ENCODE assay signal across 22 mouse cellular contexts in the genomic region with DNA sequence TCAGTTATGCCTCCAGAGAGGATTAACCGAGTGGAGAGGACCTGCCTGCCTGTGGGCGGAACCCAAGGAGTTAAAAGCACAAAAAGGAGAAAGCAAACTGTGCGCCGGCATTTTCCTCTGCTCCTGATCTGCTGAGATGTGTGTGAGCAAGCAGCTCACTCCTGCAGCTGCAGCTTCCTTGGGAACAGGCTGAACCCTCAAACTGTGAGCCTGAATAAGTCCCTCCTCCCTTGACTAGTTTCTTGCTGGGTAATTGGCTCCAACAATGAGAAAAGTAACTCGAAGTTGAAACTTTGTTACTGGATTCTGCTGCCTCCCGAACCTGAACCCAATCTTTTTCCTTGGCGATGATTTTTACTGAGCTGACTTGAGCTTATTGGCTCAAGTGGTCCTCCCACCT. TPM values are rescaled to one million over a fixed set of nuclear protein-coding genes. Genes with fewer than 3 reads are reported as not detected.
DNase-seq lines count a peak whose midpoint lies in the region; ATAC-seq and TF ChIP-seq lines count a peak whose summit lies in the region.
"Had no signal": no experiment of that assay in that cellular context is flagged by ENCODE, and none has a peak within 500 bp of the region (broad histone marks: within the 10 kb centered on the region; RNA-seq: fewer than 3 reads in every experiment).

No protein-coding gene starts in this region.

- peak overlapping the region; percentile 11; the same call in 1 of the 2 replicates for H3K27ac ChIP-seq in forebrain, postnatal 0 days (ENCODE audit: low read depth, low read length)
- H3K27ac ChIP-seq in forebrain, embryonic 15.5 days (replicated peaks): no peak overlapping the region
- peak overlapping the region; percentile 47 for H3K27ac ChIP-seq in heart, postnatal 0 days (ENCODE audit: low read depth)
- peak overlapping the region; percentile 61 for H3K27ac ChIP-seq in lung, postnatal 0 days (ENCODE audit: low read length)
- H3K27ac ChIP-seq: embryonic facial prominence, embryonic 13.5 days; forebrain, embryonic 13.5 days; hindbrain, embryonic 13.5 days had no signal

- no peak overlapping the region for H3K4me2 ChIP-seq in forebrain, postnatal 0 days (ENCODE audit: low read depth)
- H3K4me2 ChIP-seq in forebrain, embryonic 15.5 days (replicated peaks): no peak overlapping the region
- no peak overlapping the region for H3K4me2 ChIP-seq in heart, postnatal 0 days (ENCODE audit: low read depth, low read length)
- no peak overlapping the region for H3K4me2 ChIP-seq in lung, postnatal 0 days (replicated peaks; ENCODE audit: low read depth, low read length)
- H3K4me2 ChIP-seq: embryonic facial prominence, embryonic 13.5 days; forebrain, embryonic 13.5 days; hindbrain, embryonic 13.5 days; midbrain, embryonic 11.5 days had no signal

- no peaks in the 10 kb centered on the region for H3K27me3 ChIP-seq in forebrain, postnatal 0 days (ENCODE audit: insufficient read depth, low read length)
- H3K27me3 ChIP-seq in forebrain, embryonic 15.5 days: no peaks in the 10 kb centered on the region
- H3K27me3 ChIP-seq in heart, postnatal 0 days (ENCODE audit: control insufficient read depth, insufficient read depth, low read length): no peaks in the 10 kb centered on the region
- no peaks in the 10 kb centered on the region for H3K27me3 ChIP-seq in lung, postnatal 0 days (replicated peaks; ENCODE audit: insufficient read depth, low read length)
- H3K27me3 ChIP-seq: embryonic facial prominence, embryonic 13.5 days; forebrain, embryonic 13.5 days; hindbrain, embryonic 13.5 days had no signal

- H3K4me3 ChIP-seq in forebrain, postnatal 0 days (ENCODE audit: low read depth, low read length): no peak overlapping the region
- no peak overlapping the region for H3K4me3 ChIP-seq in forebrain, embryonic 15.5 days
- H3K4me3 ChIP-seq in heart, postnatal 0 days (ENCODE audit: low read depth, low read length): no peak overlapping the region
- H3K4me3 ChIP-seq in lung, postnatal 0 days (ENCODE audit: low read depth, low read length): no peak overlapping the region
- H3K4me3 ChIP-seq: embryonic facial prominence, embryonic 13.5 days; erythroblast, embryonic 14.5 days; forebrain, embryonic 13.5 days; hindbrain, embryonic 13.5 days had no signal

- no peak for ATAC-seq in forebrain, postnatal 0 days
- no peak for ATAC-seq in forebrain, embryonic 15.5 days (replicated peaks)
- ATAC-seq in heart, postnatal 0 days (ENCODE audit: insufficient read depth, low read depth): no peak
- no peak for ATAC-seq in lung, postnatal 0 days
- ATAC-seq: activated CD4-positive, CD25-positive, alpha-beta regulatory T cell, adult 4 months; forebrain, embryonic 13.5 days had no signal

- H3K9me3 ChIP-seq in forebrain, postnatal 0 days (ENCODE audit: low read length): no peaks in the 10 kb centered on the region
- H3K9me3 ChIP-seq in forebrain, embryonic 15.5 days: no peaks in the 10 kb centered on the region
- no peaks in the 10 kb centered on the region for H3K9me3 ChIP-seq in heart, postnatal 0 days (replicated peaks; ENCODE audit: control insufficient read depth, low read length)
- no peaks in the 10 kb centered on the region for H3K9me3 ChIP-seq in lung, postnatal 0 days (ENCODE audit: low read length)
- H3K9me3 ChIP-seq: embryonic facial prominence, embryonic 13.5 days; forebrain, embryonic 13.5 days; hindbrain, embryonic 13.5 days had no signal

- no peaks in the 10 kb centered on the region for H3K36me3 ChIP-seq in forebrain, postnatal 0 days (ENCODE audit: insufficient read depth)
- H3K36me3 ChIP-seq in forebrain, embryonic 15.5 days: no peaks in the 10 kb centered on the region
- no peaks in the 10 kb centered on the region for H3K36me3 ChIP-seq in heart, postnatal 0 days (replicated peaks; ENCODE audit: control insufficient read depth, insufficient read depth, low read length)
- H3K36me3 ChIP-seq in lung, postnatal 0 days (ENCODE audit: insufficient read depth, low read length): no peaks in the 10 kb centered on the region
- H3K36me3 ChIP-seq: embryonic facial prominence, embryonic 13.5 days; hindbrain, embryonic 13.5 days had no signal

- no peaks in the 10 kb centered on the region for H3K4me1 ChIP-seq in forebrain, postnatal 0 days (ENCODE audit: insufficient read depth)
- peaks cover 3% of the 10 kb centered on the region; the same call in 1 of the 2 replicates for H3K4me1 ChIP-seq in forebrain, embryonic 15.5 days
- peaks cover 7% of the 10 kb centered on the region for H3K4me1 ChIP-seq in heart, postnatal 0 days (ENCODE audit: control insufficient read depth, insufficient read depth)
- H3K4me1 ChIP-seq in lung, postnatal 0 days (ENCODE audit: insufficient read depth, low read depth, low read length): peaks cover 28% of the 10 kb centered on the region; the same call in 1 of the 2 replicates
- H3K4me1 ChIP-seq: forebrain, embryonic 13.5 days; hindbrain, embryonic 13.5 days had no signal

- WGBS in forebrain, postnatal 0 days: 38% methylated on average over 7 of the region's 7 CpGs
- WGBS in forebrain, embryonic 15.5 days: 33% methylated on average over 7 of the region's 7 CpGs
- WGBS in heart, postnatal 0 days: 65% methylated on average over 7 of the region's 7 CpGs
- 35% methylated on average over 7 of the region's 7 CpGs for WGBS in lung, postnatal 0 days

- intact Hi-C loops in heart, postnatal 14 days (cut with DNase I): loop anchor here (2.0 kb wide), 1 partner anchor 16 kb away; no protein-coding TSS in a partner anchor

- no peak for TF ChIP-seq EP300 in heart, postnatal 0 days (IDR thresholded peaks at IDR 0.05; ENCODE audit: low read depth)
- no peak for TF ChIP-seq EP300 in lung, postnatal 0 days (IDR thresholded peaks at IDR 0.05)

- TF ChIP-seq CTCF in forebrain, postnatal 0 days (IDR thresholded peaks at IDR 0.05; ENCODE audit: low read depth): no peak
- no peak for TF ChIP-seq CTCF in heart, postnatal 0 days (IDR thresholded peaks at IDR 0.05; ENCODE audit: low read depth)
- no peak for TF ChIP-seq CTCF in lung, postnatal 0 days (IDR thresholded peaks at IDR 0.05)

- DNase-seq in forebrain, postnatal 0 days: no peak
- no peak for DNase-seq in heart, postnatal 0 days (ENCODE audit: low spot score)
- DNase-seq in heart, postnatal 14 days: no peak
- DNase-seq in lung, postnatal 0 days (ENCODE audit: low spot score): no peak
- DNase-seq in lung, adult 18-20 months: no peak
- no peak for DNase-seq in cerebellum, adult 8-10 months
- DNase-seq: adrenal gland, adult 8-10 months; cerebellum, adult 18-20 months; cerebellum, postnatal 25 days; gastrocnemius, postnatal 10 days; heart, adult 18-20 months; kidney, postnatal 36 days; layer of hippocampus, postnatal 36 days; thymus, adult 18-20 months; thymus, postnatal 36 days had no signal

- H3K9ac ChIP-seq in forebrain, postnatal 0 days: no peak overlapping the region
- no peak overlapping the region for H3K9ac ChIP-seq in forebrain, embryonic 15.5 days (replicated peaks)
- no peak overlapping the region for H3K9ac ChIP-seq in heart, postnatal 0 days (replicated peaks; ENCODE audit: low read depth, low read length)
- no peak overlapping the region for H3K9ac ChIP-seq in lung, postnatal 0 days (replicated peaks; ENCODE audit: low read depth)
- H3K9ac ChIP-seq: embryonic facial prominence, embryonic 13.5 days; forebrain, embryonic 13.5 days; hindbrain, embryonic 13.5 days had no signal

RNA-seq across cellular contexts. Expression of a gene that starts 25.9 kb away (rescaled TPM):
- 99.8 and 109 TPM in 2 replicates for total RNA-seq in forebrain, postnatal 0 days (2014; rRNA removed)
- polyA plus RNA-seq in forebrain, postnatal 0 days (2015; fragmentation: Nextera tagmentation; extraction: Ambion mirVana): 57.7 and 82.3 TPM in 2 replicates
- polyA plus RNA-seq in forebrain, embryonic 15.5 days (2015; fragmentation: Nextera tagmentation; extraction: Ambion mirVana): 73.0 and 84.7 TPM in 2 replicates
- total RNA-seq in heart, postnatal 0 days (2014; rRNA removed; ENCODE audit: low replicate concordance): 60.4 and 61.7 TPM in 2 replicates
- polyA plus RNA-seq in heart, postnatal 0 days (2015; fragmentation: Nextera tagmentation; extraction: Ambion mirVana): 39.5 and 40.3 TPM in 2 replicates
- total RNA-seq in heart, postnatal 14 days (2021): 100 to 1,000 TPM; 173 to 206 TPM
- 93.6 and 100 TPM in 2 replicates for polyA plus RNA-seq in lung, postnatal 0 days (2015; fragmentation: Nextera tagmentation; extraction: Ambion mirVana)
